Mouse (Mus musculus) heart, embryonic 11.5 days (tissue): Measurements from ENCODE around the gene Ccdc171. TPM values are rescaled to one million over a fixed set of nuclear protein-coding genes. Genes with fewer than 3 reads are reported as not detected.
A peak's percentile ranks its signal among the peaks of the same experiment; 100 is the strongest.

Source experiments
- ATAC-seq: fragments of 200-750 bp; cut with Nextera tagmentation; replicated peaks from 2 replicates; pipeline ENCODE4 v1.8.0; 2017; ENCODE audit warnings: moderate library complexity; ENCODE audit not compliant: insufficient number of reproducible peaks, low FRiP score, low TSS enrichment
- H3K27ac ChIP-seq: fragments of 300-500 bp; sonication (generic); 2 replicates; pipeline ENCODE4 v1.5.1; 2014; ENCODE audit warnings: mild to moderate bottlenecking, low read depth, low read length
- H3K27me3 ChIP-seq: fragments of 300-500 bp; sonication (generic); 2 replicates; pipeline ENCODE4 v1.6.1; 2014; ENCODE audit warnings: mild to moderate bottlenecking, low read length, mixed read lengths; ENCODE audit not compliant: control insufficient read depth, insufficient read depth
- H3K36me3 ChIP-seq: fragments of 300-500 bp; sonication (generic); 2 replicates; pipeline ENCODE4 v1.6.1; 2014; ENCODE audit warnings: mild to moderate bottlenecking, low read length, moderate library complexity, mixed read lengths; ENCODE audit not compliant: control insufficient read depth, insufficient read depth
- H3K4me1 ChIP-seq: fragments of 300-500 bp; sonication (generic); 2 replicates; pipeline ENCODE4 v1.6.1; 2014; ENCODE audit warnings: low read length; ENCODE audit not compliant: control insufficient read depth, insufficient read depth
- H3K4me2 ChIP-seq: fragments of 300-500 bp; sonication (generic); 2 replicates; pipeline ENCODE4 v1.6.1; 2014; ENCODE audit warnings: mild to moderate bottlenecking, moderate library complexity
- H3K4me3 ChIP-seq: fragments of 300-500 bp; sonication (generic); 2 replicates; pipeline ENCODE4 v1.5.1; 2014; ENCODE audit warnings: low read depth, low read length
- H3K9ac ChIP-seq: fragments of 300-500 bp; sonication (generic); 2 replicates; pipeline ENCODE4 v1.6.1; 2014; ENCODE audit warnings: mild to moderate bottlenecking, low read depth, low read length, moderate library complexity
- H3K9me3 ChIP-seq: fragments of 300-500 bp; sonication (generic); replicated peaks from 2 replicates; pipeline ENCODE4 v1.6.1; 2016; ENCODE audit warnings: low read length; ENCODE audit not compliant: control insufficient read depth
- WGBS: fragments of 180-500 bp; shearing (Covaris S2); extraction: QIAGEN DNeasy Blood & Tissue Kit; methylation state at CpG from one replicate; pipeline ENCODE4 v1.1.7; 2014; ENCODE audit not compliant: insufficient replicate concordance; 5-methylcytosine and 5-hydroxymethylcytosine counted together
- polyA plus RNA-seq: library from polyadenylated mRNA; unstranded; fragments of >200 nt; fragmentation: Nextera tagmentation; extraction: Ambion mirVana; gene quantifications from 2 replicates; pipeline ENCODE4 v1.2.1, GENCODE M21; 2014

Gene Ccdc171
- polyA plus RNA-seq, 1 experiment from 2014 or later: 4.9 TPM

DNA sequence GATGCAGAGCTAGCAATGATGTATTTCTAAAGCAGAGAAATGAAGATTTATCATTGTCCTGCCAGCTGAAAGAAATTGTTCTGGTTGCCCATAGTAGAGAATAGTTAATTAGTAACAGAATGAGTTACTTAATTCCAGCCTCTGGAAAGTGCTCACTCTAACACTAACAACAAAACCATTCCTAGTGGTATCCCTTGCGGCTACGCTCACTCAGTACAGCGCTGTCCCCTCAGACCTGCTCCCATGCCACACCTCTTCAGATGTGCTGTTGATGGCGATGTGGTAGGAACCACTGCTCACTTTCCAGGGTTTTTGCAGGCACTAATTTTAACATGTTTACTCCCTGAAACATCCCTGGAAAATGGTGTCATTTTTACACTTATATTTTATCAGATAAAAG, 126.1 kb downstream of the Ccdc171 start:
- Histone ChIP-seq H3K9ac (no peak overlapping the region), H3K4me2 (no peak overlapping the region), H3K9me3 (no peaks in the 10 kb centered on the region), H3K4me3 (no peak overlapping the region), H3K4me1 (peaks cover 13% of the 10 kb centered on the region), H3K27me3 (no peaks in the 10 kb centered on the region), H3K27ac (no peak overlapping the region), H3K36me3 (no peaks in the 10 kb centered on the region)
- 79% methylated on average over 4 of the region's 4 CpGs for WGBS
- ATAC-seq: no peak

DNA sequence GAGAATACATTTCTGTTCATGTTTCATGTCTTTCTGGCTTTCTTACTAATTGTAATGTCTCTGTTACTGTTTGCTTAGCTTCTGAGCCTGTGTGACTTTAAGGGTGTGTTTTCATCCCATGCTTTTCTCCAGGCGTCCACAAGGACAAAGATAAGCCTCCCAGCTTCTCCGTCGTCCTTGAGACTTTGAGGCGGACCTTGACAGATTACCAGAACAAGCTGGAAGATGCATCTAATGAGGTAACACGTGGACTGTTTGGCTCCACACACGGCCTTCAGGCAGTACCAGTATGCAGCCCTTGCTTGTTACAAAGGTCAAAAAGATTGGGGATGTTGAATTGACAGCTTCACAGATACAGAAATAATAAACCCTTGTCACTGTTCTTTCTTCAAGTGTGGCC, 130.1 kb downstream of the Ccdc171 start:
- ATAC-seq: no peak
- Histone ChIP-seq H3K4me1 (peaks cover 6% of the 10 kb centered on the region), H3K27me3 (no peaks in the 10 kb centered on the region), H3K9ac (no peak overlapping the region), H3K27ac (no peak overlapping the region), H3K4me3 (no peak overlapping the region), H3K9me3 (no peaks in the 10 kb centered on the region), H3K4me2 (no peak overlapping the region), H3K36me3 (no peaks in the 10 kb centered on the region)
- WGBS: 11% methylated on average over 6 of the region's 6 CpGs

DNA sequence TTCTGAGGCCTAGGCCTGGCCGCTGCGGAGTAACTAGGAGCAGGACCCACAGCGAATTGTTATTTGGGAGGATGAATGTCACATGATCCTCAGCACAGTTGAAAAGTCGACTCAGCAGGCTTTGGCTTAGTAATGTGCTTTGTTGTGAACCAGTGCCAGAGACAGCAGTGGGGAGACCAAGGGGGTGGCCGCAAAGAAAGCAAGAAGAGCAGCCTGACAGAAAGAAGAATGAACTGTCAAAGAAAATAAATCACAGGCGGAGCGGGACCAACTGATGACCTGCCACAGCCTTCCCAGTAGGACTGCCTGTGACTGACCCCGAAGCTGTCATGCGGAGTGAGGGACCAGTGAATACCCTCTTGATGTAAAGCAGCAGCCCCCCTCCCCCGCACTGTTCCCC, 131.2 kb downstream of the Ccdc171 start:
- peak overlapping the region; percentile 36 for H3K4me2 ChIP-seq
- H3K27me3 ChIP-seq: no peaks in the 10 kb centered on the region
- H3K9me3 ChIP-seq: no peaks in the 10 kb centered on the region
- peaks cover 6% of the 10 kb centered on the region for H3K4me1 ChIP-seq
- H3K36me3 ChIP-seq: no peaks in the 10 kb centered on the region
- WGBS: 11% methylated on average over 10 of the region's 10 CpGs
- H3K27ac ChIP-seq: no peak overlapping the region
- H3K9ac ChIP-seq: 0 out of 2 replicates have a peak overlapping the region, but pooled peaks have one; percentile 52
- ATAC-seq: peak; percentile 61
- no peak overlapping the region for H3K4me3 ChIP-seq

DNA sequence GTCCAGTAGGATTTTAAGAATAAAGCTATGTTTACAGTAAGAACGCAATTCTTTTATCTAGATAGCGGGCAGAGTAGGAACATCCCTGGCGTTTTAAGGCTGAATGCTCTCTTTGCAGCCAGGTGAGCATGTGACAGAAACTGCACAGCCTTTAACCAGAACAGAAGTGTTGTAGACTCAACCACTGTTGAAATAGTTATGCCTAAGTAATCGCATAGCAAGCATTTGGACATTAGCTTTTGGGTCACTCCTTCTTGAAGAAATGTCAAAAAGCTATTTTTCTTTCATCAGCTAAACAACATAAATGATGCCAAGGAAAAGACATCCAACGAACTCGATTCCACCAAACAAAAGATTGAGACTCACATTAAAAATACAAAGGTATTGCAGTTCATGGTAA, 131.7 kb downstream of the Ccdc171 start:
- H3K27ac ChIP-seq: no peak overlapping the region
- H3K4me3 ChIP-seq: no peak overlapping the region
- ATAC-seq: no peak
- H3K9ac ChIP-seq: no peak overlapping the region
- peaks cover 6% of the 10 kb centered on the region for H3K4me1 ChIP-seq
- no peaks in the 10 kb centered on the region for H3K9me3 ChIP-seq
- H3K36me3 ChIP-seq: no peaks in the 10 kb centered on the region
- H3K4me2 ChIP-seq: peak overlapping the region; percentile 36
- 45% methylated on average over 6 of the region's 6 CpGs for WGBS
- H3K27me3 ChIP-seq: no peaks in the 10 kb centered on the region

DNA sequence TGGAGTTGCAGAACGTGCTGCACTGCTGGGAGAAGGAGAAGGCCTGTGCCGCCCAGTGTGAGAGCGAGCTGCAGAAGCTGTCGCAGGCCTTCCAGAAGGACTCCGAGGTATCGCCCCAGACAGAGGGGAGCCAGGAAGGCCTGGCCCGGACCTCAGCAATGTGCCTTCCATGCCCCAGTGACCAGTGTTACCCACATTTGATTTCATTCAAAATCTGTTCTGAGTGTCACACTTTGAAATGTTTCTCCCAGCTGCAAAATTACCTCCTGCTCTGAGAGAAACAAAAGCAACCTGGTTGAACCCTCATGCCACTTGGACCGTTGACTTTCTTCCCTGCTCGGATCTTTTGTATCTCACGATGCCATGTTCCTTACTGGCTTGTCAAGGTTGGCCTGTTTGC, 133.1 kb downstream of the Ccdc171 start:
- no peak overlapping the region for H3K4me3 ChIP-seq
- peaks cover 6% of the 10 kb centered on the region for H3K4me1 ChIP-seq
- no peaks in the 10 kb centered on the region for H3K9me3 ChIP-seq
- no peak overlapping the region for H3K27ac ChIP-seq
- H3K27me3 ChIP-seq: no peaks in the 10 kb centered on the region
- 78% methylated on average over 10 of the region's 10 CpGs for WGBS
- no peaks in the 10 kb centered on the region for H3K36me3 ChIP-seq
- H3K9ac ChIP-seq: no peak overlapping the region
- ATAC-seq: no peak
- no peak overlapping the region for H3K4me2 ChIP-seq

DNA sequence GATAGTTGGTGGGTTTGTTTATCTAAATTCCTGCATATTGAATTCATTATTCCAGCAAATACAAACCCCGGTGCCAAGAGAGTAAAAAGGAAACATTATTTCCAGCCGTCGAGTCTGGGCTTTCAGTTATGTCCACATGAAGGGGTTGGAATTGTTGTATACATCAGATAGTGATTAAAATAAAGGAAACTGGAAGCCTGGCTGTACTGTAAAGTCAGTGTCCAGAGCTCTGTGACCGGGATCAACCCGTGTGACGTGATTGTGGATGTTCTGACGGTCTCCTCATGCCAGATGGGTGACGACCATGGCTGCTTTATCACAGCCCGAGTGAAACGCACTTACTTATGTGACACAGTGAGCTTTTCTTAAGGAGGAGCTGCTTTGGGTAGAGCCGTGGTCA, 134.1 kb downstream of the Ccdc171 start:
- H3K4me1 ChIP-seq: peaks cover 6% of the 10 kb centered on the region

DNA sequence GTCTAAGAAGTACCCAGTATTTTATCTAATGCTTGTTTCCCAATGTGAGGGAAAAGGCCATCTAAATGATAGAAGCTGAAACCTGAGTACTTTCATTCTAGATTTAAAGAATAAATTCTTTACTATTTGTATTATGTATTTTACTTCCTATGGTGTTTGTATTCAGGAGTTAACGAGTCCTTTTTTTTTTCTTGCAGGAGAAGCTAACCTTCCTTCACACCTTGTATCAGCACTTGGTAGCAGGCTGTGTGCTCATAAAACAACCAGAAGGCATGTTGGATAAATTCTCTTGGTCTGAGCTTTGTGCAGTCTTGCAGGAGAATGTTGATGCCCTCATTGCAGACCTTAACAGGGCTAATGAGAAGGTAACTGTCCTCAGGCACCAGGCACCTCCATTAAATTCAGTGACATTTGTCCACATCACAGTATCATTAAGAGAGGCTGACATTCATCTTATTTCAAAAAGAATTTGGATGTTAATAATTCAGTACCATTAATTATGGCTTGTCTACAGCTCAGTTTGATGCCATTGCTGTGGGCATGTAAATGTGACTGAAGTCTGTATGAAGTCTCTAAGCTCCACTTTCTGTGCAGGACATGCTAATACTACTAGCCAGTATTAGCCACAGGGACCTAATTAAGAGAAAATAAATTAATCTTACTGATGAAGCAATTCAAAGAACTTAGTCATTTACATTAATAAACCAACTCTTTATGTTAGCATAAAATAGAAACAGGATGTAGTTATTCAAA, 136.3 kb downstream of the Ccdc171 start:
- H3K9ac ChIP-seq: no peak overlapping the region
- no peaks in the 10 kb centered on the region for H3K27me3 ChIP-seq
- no peaks in the 10 kb centered on the region for H3K4me1 ChIP-seq
- no peaks in the 10 kb centered on the region for H3K9me3 ChIP-seq
- ATAC-seq: no peak
- H3K27ac ChIP-seq: no peak overlapping the region
- H3K36me3 ChIP-seq: no peaks in the 10 kb centered on the region
- 83% methylated on average over 1 of the region's 1 CpGs for WGBS
- no peak overlapping the region for H3K4me3 ChIP-seq
- no peak overlapping the region for H3K4me2 ChIP-seq

More for the DNA sequence above, 134.1 kb downstream of the Ccdc171 start:
- no peaks in the 10 kb centered on the region for H3K27me3 ChIP-seq
- no peak for ATAC-seq
- no peak overlapping the region for H3K4me2 ChIP-seq
- H3K4me3 ChIP-seq: no peak overlapping the region
- no peak overlapping the region for H3K27ac ChIP-seq
- no peaks in the 10 kb centered on the region for H3K9me3 ChIP-seq
- no peaks in the 10 kb centered on the region for H3K36me3 ChIP-seq
- no peak overlapping the region for H3K9ac ChIP-seq
- WGBS: 63% methylated on average over 11 of the region's 11 CpGs

DNA sequence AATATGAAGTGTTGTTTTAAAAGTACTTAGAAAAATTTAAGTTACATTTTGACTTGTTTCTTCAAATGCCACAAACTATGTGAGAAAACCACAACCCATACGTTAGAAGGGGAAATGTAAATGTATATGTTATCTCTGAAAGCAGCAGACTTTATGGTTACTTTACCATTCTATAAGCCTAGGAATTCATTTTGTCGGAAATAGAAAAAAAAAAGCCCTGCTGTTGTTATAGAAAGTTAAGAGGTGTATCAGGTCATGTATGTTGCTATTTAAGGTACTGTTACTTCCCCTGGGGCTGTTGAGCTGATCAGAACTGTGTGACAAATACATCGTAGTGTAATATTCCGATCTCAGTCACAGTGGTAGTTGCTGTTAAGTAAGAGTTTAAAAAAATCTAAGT, 137.0 kb downstream of the Ccdc171 start:
- Histone ChIP-seq H3K9me3 (no peaks in the 10 kb centered on the region), H3K4me2 (no peak overlapping the region), H3K27ac (no peak overlapping the region), H3K4me3 (no peak overlapping the region), H3K36me3 (no peaks in the 10 kb centered on the region), H3K27me3 (no peaks in the 10 kb centered on the region), H3K9ac (no peak overlapping the region), H3K4me1 (no peaks in the 10 kb centered on the region)
- ATAC-seq: no peak
- WGBS: 79% methylated on average over 4 of the region's 4 CpGs

DNA sequence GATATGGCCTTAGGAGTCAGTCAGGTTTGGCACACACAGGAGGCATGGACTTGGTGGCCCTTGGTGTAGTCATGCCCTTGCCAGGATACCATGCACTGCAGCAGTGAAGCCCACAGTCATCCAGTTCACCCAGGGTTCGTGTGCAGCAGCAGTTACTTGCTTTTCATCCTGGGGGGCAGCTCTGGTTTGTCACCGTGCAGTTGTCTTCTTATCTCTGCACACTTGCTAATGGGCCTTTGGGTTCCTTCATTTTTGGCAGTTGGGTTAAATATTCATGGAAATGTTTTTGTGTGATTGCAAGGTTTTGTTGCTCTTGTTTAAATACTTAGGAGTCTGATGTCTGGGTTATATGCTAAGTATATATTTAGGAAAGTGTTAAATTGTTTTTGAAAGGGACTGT, 144.2 kb downstream of the Ccdc171 start:
- Histone ChIP-seq H3K4me2 (no peak overlapping the region), H3K36me3 (no peaks in the 10 kb centered on the region), H3K4me3 (no peak overlapping the region), H3K9me3 (no peaks in the 10 kb centered on the region), H3K27ac (no peak overlapping the region), H3K9ac (no peak overlapping the region), H3K27me3 (no peaks in the 10 kb centered on the region), H3K4me1 (no peaks in the 10 kb centered on the region)
- ATAC-seq: no peak
- 58% methylated on average over 2 of the region's 2 CpGs for WGBS
